Mouse (Mus musculus) megakaryocyte, embryonic 14.5 days (primary cell): Measurements from ENCODE around the gene Ttc21b. TPM values are rescaled to one million over a fixed set of nuclear protein-coding genes. Genes with fewer than 3 reads are reported as not detected.
"Not testable (repeated sequence)": the region's sequence is repeated elsewhere in the genome, so short reads cannot be mapped to it uniquely, and the experiment has no call there.

ENCODE experiments used
- H3K27me3 ChIP-seq: replicated peaks from 2 replicates; pipeline ENCODE3; 2012; ENCODE audit warnings: inconsistent platforms
- H3K36me3 ChIP-seq: replicated peaks from 2 replicates; pipeline ENCODE3; 2012; ENCODE audit warnings: low read length, inconsistent platforms, mixed read lengths
- H3K4me1 ChIP-seq: 2 replicates; pipeline ENCODE4 v1.6.1; 2012; ENCODE audit warnings: inconsistent platforms
- H3K4me3 ChIP-seq: replicated peaks from 2 replicates; pipeline ENCODE3; 2012; ENCODE audit warnings: moderate library complexity, mild to moderate bottlenecking, inconsistent platforms
- H3K9me3 ChIP-seq: 2 replicates; pipeline ENCODE4 v1.6.1; 2012; ENCODE audit warnings: inconsistent platforms
- FLI1 ChIP-seq: IDR thresholded peaks from 2 replicates; pipeline ENCODE4 v1.6.1; 2012; ENCODE audit warnings: low read length, inconsistent platforms, mixed read lengths
- GATA1 ChIP-seq: IDR thresholded peaks from 3 replicates; pipeline ENCODE4 v1.6.1; 2012; ENCODE audit warnings: mixed read lengths, low read length, inconsistent platforms, borderline replicate concordance
- polyA plus RNA-seq: library from polyadenylated mRNA; stranded (reverse); fragments of >175 nt; gene quantifications from 2 replicates; pipeline ENCODE4 v1.2.3, GENCODE M21; 2012; ENCODE audit warnings: low replicate concordance; ENCODE audit not compliant: insufficient read depth

Gene Ttc21b
- polyA plus RNA-seq, 1 experiment, result 0.39 TPM

DNA sequence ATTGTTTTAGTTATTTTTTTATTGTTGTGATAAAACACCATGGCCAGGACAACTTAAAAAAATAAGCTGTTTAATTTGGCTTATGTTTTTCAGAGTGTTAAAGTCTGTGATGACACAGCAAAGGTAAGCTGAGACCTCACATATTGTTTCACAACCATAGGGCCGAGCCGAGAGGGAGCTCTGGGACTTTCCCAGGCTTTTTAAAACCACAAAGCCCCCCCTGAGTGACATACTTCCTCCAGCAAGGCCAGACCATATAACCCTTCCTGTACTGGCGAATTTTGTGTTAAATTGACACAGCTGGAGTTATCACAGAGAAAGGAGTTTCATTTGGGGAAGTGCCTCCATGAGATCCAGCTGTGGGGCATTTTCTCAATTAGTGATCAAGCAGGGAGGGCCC lies 56.2 kb downstream of the Ttc21b start:
- H3K27me3 ChIP-seq, result no peaks in the 10 kb centered on the region
- no peaks in the 10 kb centered on the region for H3K9me3 ChIP-seq
- TF ChIP-seq FLI1 (no peak), GATA1 (no peak)
- H3K4me1 ChIP-seq, result peaks cover 11% of the 10 kb centered on the region
- peaks cover 36% of the 10 kb centered on the region for H3K36me3 ChIP-seq
- H3K4me3 ChIP-seq, result no peak overlapping the region

DNA sequence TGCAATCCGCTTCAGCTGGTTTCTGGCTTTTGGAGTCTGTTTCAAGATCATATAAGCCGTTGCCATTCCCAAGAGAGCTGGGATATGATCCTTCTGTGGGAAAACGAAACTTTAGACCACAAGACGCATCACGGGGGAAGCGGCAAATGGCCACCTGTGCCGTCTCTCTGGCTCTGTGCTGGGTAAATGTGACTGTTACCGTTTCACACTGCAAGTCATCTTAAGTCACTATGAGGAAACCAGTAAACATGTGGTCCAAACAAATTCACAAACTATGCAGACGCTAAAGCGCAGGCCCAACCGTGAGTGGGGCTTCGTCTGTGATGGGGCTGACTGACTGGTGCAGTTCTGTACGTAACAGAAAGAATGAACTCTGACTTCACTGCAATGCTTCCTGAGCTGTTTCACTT lies 64.7 kb downstream of the Ttc21b start:
- Histone ChIP-seq H3K4me1 (no peaks in the 10 kb centered on the region), H3K4me3 (peak overlapping the region; percentile 48), H3K27me3 (no peaks in the 10 kb centered on the region), H3K36me3 (peaks cover 12% of the 10 kb centered on the region), H3K9me3 (no peaks in the 10 kb centered on the region)
- TF ChIP-seq GATA1 (no peak), FLI1 (no peak)

DNA sequence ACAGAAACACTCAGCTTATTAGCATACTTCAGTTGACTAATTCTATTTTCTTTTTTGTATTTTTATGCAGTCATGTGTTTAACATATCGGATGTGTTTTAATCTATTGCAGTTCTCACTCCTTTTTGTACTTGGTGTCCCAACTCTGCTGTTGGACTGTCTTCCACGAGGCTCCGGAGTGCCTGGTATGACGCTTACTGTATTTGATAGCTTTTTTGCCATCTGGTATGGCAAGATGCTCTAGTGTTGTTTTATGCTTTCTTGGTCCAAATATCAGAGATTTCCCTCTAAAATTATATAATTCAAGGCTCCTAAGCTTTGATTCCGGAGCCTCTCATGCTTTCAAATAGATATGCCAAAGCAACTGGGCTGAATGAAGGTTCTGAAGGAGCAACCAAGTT lies 66.3 kb downstream of the Ttc21b start:
- Histone ChIP-seq H3K36me3 (peaks cover 6% of the 10 kb centered on the region), H3K27me3 (no peaks in the 10 kb centered on the region), H3K9me3 (no peaks in the 10 kb centered on the region), H3K4me3 (no peak overlapping the region), H3K4me1 (no peaks in the 10 kb centered on the region)
- TF ChIP-seq FLI1, result no peak
- no peak for TF ChIP-seq GATA1

DNA sequence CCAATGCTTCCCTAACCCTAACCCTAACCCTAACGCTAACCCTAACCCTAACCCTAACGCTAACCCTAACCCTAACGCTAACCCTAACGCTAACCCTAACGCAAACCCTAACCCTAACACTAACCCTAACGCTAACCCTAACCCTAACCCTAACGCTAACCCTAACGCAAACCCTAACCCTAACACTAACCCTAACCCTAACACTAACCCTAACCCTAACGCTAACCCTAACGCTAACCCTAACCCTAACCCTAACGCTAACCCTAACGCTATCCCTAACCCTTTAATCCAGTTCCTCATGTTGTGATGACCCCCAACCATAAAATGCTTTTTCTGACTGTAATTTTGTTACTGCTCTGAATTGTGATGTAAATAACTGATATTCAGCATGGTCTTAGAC lies 67.2 kb downstream of the Ttc21b start:
- not testable (repeated sequence) for H3K4me3 ChIP-seq, H3K27me3 ChIP-seq, H3K36me3 ChIP-seq, H3K9me3 ChIP-seq, H3K4me1 ChIP-seq

DNA sequence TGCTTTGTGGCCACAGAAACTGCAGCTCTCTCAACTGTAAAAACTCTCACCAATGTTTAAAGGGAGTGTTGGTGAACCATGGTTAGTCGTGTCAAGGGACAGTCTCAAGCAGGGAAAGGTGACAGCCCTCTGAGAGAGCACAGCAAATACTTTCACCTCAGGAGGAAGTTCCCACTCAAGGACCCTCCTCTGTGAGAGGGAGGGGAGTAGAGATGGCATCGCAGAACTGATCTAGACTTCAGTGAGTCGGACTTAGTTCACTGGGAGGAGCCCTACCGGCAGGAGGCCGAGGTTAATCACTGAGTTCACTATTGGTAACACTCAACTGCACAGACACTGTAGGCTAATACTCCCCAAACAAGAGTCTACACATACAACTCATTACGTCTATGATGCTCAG lies 68.9 kb downstream of the Ttc21b start:
- TF ChIP-seq FLI1 (no peak), GATA1 (no peak)
- H3K36me3 ChIP-seq, result no peaks in the 10 kb centered on the region
- no peaks in the 10 kb centered on the region for H3K9me3 ChIP-seq
- H3K4me1 ChIP-seq, result no peaks in the 10 kb centered on the region
- no peaks in the 10 kb centered on the region for H3K27me3 ChIP-seq
- no peak overlapping the region for H3K4me3 ChIP-seq

DNA sequence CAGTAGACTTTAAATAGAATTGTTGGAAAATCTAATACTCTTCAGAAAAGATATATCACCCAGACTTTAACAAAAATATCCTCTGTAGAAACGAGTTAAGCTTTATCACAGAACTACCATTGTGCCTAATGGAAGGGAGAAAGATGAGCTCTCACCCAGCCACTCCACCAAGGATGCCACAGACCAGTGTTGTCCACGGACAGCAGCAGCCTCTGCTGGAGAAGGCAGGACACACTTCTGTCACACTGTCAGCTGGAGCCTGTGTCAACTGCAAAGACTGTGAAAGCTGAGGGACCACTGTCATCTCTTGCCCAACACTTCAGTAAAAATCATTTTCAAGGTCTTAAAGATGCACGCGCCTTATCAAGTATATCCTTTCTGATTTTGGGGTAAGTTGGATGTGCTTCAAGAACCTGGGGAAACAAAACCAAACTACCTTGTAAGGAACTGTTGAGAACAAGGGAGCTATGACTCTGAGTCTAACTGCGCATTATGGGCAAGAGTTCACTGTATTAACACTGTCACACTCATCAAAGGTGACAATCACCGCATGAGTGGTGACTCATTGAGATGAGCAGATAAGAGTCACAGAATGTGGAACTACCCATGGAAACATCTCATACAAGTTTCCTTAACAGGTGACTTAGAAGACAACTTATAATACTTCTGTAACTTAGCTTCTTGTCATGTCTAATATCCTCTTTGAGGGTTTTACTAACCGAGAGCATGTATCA lies 71.8 kb downstream of the Ttc21b start:
- H3K4me3 ChIP-seq, result no peak overlapping the region
- H3K27me3 ChIP-seq, result no peaks in the 10 kb centered on the region
- 0 out of 2 replicates have a peak, but pooled peaks cover 2% of the 10 kb centered on the region for H3K9me3 ChIP-seq
- TF ChIP-seq FLI1, result no peak
- TF ChIP-seq GATA1, result no peak
- no peaks in the 10 kb centered on the region for H3K36me3 ChIP-seq
- no peaks in the 10 kb centered on the region for H3K4me1 ChIP-seq

DNA sequence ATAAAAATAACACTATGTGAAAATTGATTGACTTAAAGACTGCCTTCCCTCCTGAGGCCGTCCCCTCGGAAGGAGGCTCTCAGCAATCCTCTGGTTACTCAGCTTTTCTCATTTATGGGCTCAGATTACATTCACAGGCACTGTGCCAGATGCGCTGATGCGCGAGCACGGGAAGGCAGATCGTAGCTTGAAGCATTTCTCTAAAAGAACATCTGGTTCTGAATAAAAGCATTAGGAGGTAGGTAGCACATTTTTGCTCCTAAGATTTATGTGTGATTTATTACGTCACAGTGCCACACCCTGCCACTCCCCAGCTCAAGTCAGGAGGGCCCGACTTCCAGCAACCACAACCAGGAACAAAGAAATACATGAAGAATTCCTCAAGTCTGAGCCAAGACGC lies 76.1 kb downstream of the Ttc21b start:
- H3K9me3 ChIP-seq, result 0 out of 2 replicates have a peak, but pooled peaks cover 2% of the 10 kb centered on the region
- no peaks in the 10 kb centered on the region for H3K27me3 ChIP-seq
- H3K4me1 ChIP-seq, result no peaks in the 10 kb centered on the region
- H3K36me3 ChIP-seq, result no peaks in the 10 kb centered on the region
- TF ChIP-seq GATA1, result no peak
- no peak for TF ChIP-seq FLI1
- H3K4me3 ChIP-seq, result no peak overlapping the region

DNA sequence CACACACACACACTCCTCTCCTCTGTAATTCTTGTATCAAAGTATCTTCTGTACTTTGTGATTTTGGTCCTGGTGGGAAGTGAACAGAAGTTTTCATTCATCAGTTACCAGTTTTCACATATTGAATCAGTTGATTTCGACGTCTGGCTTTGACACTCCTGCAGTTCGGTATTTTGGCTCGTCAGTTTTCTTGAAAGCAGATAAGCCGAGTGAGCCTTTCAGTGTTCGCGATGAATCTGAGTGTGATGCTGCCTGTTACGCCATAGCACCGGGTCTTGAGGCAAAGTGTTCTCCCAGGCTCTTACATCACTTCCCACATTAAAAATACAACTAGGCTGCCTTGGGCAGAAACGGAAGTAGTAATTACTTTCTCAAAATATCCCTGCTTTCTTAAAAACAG lies 76.6 kb downstream of the Ttc21b start:
- 0 out of 2 replicates have a peak, but pooled peaks cover 2% of the 10 kb centered on the region for H3K9me3 ChIP-seq
- no peak for TF ChIP-seq GATA1
- TF ChIP-seq FLI1, result no peak
- H3K27me3 ChIP-seq, result no peaks in the 10 kb centered on the region
- no peak overlapping the region for H3K4me3 ChIP-seq
- H3K4me1 ChIP-seq, result no peaks in the 10 kb centered on the region
- H3K36me3 ChIP-seq, result no peaks in the 10 kb centered on the region

DNA sequence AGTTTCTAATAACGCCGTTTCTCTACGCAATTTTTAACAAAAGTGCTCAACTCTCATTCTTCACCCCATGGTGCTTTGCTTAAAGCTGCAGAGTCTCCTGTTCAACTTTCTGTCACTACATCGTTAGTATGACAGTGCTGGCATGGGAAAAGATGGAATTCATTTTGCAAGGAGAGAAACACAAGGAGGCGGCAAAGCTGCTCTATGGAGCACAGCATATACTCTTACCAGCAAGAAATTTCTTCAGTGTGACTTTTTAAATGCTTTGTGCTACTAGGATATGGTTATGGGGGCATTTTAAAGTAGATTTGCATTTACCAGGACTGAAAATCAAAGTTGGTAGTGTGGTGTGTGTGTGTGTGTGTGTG lies 77.6 kb downstream of the Ttc21b start:
- Histone ChIP-seq H3K4me1 (no peaks in the 10 kb centered on the region), H3K9me3 (0 out of 2 replicates have a peak, but pooled peaks cover 2% of the 10 kb centered on the region), H3K4me3 (no peak overlapping the region), H3K27me3 (no peaks in the 10 kb centered on the region), H3K36me3 (no peaks in the 10 kb centered on the region)
- no peak for TF ChIP-seq GATA1
- TF ChIP-seq FLI1, result no peak

DNA sequence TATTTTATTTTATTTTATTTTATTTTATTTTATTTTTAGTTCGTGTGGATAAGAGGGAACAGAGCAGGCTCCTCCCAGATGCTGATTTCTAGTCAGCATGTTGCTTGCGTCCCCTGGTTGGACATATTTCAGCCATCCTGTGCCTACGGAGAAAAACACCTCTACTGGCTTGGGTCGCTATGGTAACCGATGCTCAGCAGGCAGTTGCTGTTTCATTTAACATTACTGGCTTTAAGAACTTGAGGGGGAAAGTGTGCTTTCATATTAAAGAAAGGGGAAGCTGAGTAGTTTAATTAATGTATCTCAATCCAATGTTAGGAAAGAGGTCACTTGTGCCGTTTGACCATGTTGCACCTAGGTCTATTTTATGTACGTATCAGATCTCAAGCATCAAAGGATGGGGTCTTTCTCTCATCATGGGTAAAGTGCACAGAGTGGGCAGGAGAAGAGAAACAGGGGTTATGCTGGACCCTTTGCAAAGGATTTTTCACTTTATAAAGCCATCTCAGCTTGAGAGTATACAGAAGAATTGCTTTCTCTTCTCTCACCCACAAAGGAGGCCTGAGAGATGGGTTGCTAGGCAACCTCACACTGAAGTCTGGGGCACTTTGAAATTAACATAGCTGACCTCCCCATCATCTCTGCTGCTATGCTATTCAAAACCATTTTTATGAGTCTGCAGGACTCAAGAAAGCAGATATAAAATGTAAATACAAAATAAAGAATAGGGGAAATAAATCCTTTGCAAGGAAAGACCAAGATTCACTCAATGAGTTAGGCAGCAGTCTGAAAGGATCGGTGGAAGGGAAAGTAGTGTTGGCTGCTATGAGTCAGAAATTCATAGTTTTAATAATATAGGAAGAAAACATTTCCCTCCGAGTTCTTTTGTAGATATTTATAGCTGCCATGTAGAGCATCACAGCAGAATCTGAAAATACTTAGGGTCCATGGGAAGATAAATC lies 78.2 kb downstream of the Ttc21b start:
- Histone ChIP-seq H3K36me3 (no peaks in the 10 kb centered on the region), H3K4me1 (no peaks in the 10 kb centered on the region), H3K4me3 (no peak overlapping the region), H3K27me3 (no peaks in the 10 kb centered on the region), H3K9me3 (0 out of 2 replicates have a peak, but pooled peaks cover 2% of the 10 kb centered on the region)
- TF ChIP-seq FLI1 (no peak), GATA1 (no peak)
